Mouse (Mus musculus) heart, postnatal 14 days (tissue): ENCODE data around the gene Caln1. TPM values are rescaled to one million over a fixed set of nuclear protein-coding genes. Genes with fewer than 3 reads are reported as not detected.
A peak's percentile ranks its signal among the peaks of the same experiment; 100 is the strongest.

ENCODE experiments used
- DNase-seq, 2 experiments: peaks; one replicate each; pipeline ENCODE4 v3.0.0; 2021 to 2022
- intact Hi-C: fragments of 180-260 bp; cut with DNase I; formaldehyde crosslinking; loops from one replicate; pipeline ENCODE4 v1.15.1; 2025
- long read RNA-seq, 2 experiments: library from polyadenylated mRNA; stranded (forward); transcript quantifications; one replicate each; pipeline ENCODE4 v2.0.0; 2021
- total RNA-seq, 2 experiments: library from RNA; stranded (reverse); gene quantifications; 2 replicates each; pipeline ENCODE4 v1.2.3; 2021

Gene Caln1
- not detected for total RNA-seq
- long read RNA-seq, experiment 1: 0 reads
- long read RNA-seq, experiment 2: 0 reads

GRCm38 (mm10) chr5:130369237-130369636, at the start of gene Caln1:
Gene Caln1 (plus strand): TSS chr5:130369455.
- intact Hi-C loops: no loop called here
- no peak for DNase-seq

DNA sequence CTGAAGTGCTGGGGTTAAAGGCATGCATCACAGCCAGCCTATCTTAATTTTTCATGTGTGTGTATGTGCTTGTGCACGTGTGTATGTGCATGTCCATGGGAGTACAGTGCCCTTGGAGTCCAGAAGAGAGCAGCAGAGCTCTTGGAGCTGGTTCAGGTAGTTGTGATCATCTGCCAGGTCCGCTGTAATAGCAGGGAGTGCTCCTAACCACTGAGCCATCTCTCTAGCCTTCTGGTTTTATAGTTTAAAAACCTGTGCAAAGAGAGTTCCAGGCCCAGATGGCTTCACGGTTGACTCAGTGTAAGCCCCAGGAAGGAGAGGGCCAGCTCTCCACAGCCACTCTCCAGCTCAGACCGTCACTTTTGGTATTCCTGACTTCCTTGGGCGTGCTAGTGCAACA, 49.5 kb upstream of the Caln1 start:
- DNase-seq: no peak
- intact Hi-C loops: loop anchor here (5.0 kb wide), 1 partner anchor 533 kb away; no protein-coding TSS in a partner anchor

DNA sequence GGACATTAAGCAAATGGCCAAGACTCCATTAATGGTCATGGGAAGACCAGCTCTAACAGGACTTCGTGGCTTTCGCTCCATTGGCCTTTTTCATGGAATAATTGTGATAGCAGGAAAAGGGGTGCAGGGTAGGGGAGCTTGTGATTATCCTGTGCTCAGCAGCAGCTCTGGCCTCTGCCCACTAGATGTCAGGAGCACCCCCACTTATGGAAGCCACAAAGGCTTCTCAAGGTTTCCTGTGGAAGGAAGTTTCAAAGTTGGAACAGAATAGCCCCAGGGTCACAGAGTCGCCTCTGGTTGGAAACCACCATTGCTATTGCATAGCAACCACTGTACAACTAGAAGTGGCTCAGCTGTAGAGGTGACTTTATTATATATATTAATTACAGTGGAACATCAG, 48.8 kb upstream of the Caln1 start:
- peak; percentile 6 to 22 for DNase-seq
- intact Hi-C loops: no loop called here

- intact Hi-C loops: no loop called here
- DNase-seq: no peak
Observed at GRCm38 (mm10) chr5:130325486-130325885, 43.8 kb upstream of the Caln1 start.

- intact Hi-C loops: no loop called here
- DNase-seq: no peak
Observed at GRCm38 (mm10) chr5:130327615-130328263, 41.5 kb upstream of the Caln1 start.

DNA sequence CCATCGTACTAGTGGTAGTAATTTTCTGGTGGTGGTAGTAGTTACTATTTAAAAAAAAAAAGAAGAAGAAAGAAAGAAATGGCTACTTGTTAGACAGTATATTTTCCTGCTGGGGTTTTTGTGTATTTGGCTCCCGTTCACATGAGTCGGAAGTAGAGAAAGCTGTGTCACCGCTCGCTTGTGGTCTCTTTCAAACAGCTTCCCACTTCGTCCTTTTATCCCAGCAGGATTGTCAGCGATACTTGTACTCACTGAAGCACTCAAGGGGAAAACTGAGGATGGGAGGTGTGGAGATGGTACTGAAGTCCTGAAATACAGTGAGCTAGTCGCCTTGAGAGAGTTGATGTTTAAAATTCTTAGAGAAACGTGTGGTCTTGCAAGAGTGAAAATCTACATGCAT, 40.9 kb upstream of the Caln1 start:
- intact Hi-C loops: no loop called here
- DNase-seq: no peak

DNA sequence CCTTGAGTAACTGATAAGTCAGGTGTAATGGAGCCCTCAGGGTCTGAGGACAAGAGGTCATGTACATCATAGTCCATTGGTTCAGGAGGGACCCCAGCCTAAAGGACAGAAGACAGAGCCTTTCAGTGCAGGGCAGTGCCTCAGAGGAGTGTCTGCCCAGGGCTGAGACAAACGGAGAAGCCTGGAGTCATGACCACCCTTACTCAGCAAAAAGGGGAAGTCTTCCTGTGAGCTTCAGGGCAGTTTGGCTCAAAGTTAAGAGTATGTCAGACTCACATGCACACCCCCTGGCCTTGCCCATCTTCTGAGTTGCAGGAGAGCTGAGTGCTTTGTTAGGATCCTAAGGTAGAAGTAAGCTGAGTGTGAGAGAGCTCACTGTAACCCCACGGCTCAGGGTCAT, 39.4 kb upstream of the Caln1 start:
- no peak for DNase-seq
- intact Hi-C loops: no loop called here

DNA sequence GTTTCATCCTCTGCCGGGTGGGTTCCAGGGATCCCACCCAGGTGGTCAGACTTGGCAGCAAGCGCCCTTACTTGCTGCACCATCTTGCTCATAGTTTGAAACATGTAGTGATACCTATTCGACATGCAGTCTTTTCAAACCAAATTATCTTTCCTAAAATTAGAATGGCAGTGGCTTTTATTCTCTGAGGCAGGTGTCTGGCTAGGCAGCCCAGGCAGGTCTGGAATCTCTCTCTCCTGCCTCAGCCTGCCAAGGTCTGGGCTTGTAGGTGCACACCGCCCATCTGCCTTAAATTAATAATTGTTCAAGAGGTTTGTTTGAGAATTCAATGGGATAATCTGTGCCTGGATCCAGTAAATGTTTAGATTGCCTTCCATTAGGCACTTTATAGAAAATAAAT, 38.5 kb upstream of the Caln1 start:
- no peak for DNase-seq
- intact Hi-C loops: no loop called here

DNA sequence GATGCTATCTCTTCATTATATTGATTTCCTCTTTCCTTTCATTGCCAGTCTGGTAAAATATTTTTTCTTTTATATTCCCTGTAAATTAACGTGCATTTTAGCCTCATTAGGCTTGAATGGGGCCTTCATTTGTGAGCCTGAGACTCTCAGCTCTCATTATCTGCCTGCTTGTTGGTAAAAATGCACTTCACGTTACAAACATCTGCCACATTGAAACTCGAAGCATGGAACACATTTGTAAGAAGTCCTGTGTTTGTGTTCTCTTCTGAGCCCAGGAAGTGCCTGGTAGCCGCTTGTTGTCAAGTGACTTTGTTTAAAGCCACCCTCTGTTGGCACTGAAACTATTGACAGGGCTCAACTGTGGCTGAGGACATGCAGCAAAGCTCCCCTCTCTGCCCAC, 38.0 kb upstream of the Caln1 start:
- DNase-seq: no peak
- intact Hi-C loops: no loop called here

GRCm38 (mm10) chr5:130333566-130333965, 35.7 kb upstream of the Caln1 start:
- DNase-seq: no peak
- intact Hi-C loops: no loop called here

- intact Hi-C loops: no loop called here
- DNase-seq: no peak
Observed at GRCm38 (mm10) chr5:130333971-130334370, 35.3 kb upstream of the Caln1 start.

DNA sequence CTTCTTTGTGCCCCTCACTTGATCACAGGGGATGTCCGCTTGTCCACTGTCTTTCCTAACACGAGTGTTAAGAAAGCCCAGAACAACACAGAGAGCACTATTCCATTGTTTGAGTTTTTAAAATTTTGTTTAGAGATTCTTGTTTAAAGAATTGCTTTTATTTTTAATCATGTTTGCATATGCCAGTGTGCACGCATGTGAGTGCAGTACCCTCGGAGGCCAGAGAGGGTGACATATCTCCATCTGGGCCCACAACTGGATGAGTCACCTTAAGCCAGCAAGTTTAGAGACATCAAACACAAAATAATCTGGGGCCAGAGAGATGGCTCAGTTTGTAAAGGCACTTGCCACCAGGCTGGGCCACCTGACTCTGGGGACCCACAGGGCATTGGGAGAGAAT, 33.8 kb upstream of the Caln1 start:
- no peak for DNase-seq
- intact Hi-C loops: no loop called here

- no peak for DNase-seq
Observed at GRCm38 (mm10) chr5:130340656-130341055, 28.6 kb upstream of the Caln1 start.

DNA sequence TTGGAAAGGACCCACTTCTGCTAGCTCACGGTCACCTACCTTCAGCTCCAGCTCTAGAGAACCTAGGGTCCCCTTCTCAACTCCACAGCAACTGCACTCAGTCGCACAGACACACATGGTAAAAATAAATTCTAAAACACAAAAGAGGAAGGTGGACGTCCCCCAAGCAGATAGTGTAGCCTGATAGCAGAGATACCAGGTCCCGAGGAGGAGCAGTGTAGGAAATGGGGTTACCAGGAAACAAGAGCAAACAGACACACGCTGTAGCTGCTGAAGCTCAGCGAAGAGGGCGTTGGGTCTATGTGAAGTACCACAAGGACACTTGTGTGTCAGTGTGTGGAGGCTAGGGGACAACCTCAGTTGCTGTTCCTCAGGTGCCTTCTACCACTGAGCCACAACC, 24.3 kb upstream of the Caln1 start:
- DNase-seq: no peak
- intact Hi-C loops: no loop called here

More at GRCm38 (mm10) chr5:130340656-130341055, 28.6 kb upstream of the Caln1 start:
- intact Hi-C loops: no loop called here

DNA sequence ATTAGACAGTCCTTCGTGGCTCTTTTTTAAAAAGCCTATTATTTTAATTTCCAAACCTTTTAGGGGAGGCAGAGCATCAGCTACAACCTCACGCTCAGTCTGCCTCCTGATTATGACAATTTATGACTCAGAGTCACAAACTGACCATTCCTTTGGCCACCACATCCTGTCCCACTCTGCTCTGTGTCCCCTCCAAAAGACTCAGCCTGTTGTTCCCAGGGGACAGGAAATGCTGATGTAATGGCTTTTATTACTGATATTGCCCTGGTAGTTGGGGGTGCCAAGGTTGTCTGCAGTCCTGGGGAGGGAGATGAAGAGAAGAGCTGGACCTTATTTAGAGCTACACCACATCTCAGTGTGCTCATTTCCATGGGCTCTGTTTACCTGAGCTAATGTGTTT, 23.4 kb upstream of the Caln1 start:
- intact Hi-C loops: no loop called here
- DNase-seq: no peak

GRCm38 (mm10) chr5:130355223-130355622, 14.0 kb upstream of the Caln1 start:
- no peak for DNase-seq
- intact Hi-C loops: no loop called here

DNA sequence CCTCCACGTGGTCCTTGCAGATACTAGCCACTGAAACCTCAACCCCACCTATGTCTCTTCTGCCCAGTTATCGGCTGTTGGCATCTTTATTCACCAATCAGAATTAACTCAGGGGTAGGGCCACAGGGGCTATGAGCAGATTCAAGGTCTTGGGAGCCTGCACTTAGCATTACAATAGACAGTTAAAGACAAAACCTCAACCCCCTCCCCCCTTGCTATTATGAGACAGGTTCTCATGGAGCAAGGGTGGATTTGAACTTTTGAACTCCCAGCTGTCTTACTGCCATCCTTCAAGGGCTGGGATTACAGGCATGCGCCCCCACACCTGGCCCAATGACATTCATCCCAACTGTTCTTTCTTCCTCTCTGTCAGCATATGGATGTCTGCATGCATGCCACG, 6.1 kb upstream of the Caln1 start:
- no peak for DNase-seq

GRCm38 (mm10) chr5:130363773-130364172, 5.5 kb upstream of the Caln1 start:
- intact Hi-C loops: no loop called here
- no peak for DNase-seq

More for the DNA sequence above, 6.1 kb upstream of the Caln1 start:
- intact Hi-C loops: no loop called here

DNA sequence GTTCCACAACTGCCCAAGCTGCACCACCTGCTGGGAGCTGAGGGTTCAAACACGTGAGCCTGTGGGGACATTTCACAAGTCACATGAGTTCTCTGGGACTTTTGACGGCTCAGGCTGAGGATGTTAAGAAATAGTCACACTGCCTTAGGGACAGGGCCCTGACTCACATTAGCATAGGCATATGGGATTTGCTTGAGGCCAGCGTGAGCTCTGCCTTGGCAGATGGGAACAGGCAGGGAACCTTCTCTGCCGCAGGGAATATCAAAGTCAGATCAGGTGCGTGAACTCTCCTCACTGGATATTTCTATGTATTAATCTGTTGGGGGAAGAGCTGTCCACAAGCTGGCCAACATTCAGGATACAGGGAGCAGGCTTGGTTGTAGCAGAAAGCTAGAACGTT, 1.0 kb upstream of the Caln1 start:
- intact Hi-C loops: no loop called here
- DNase-seq: no peak

GRCm38 (mm10) chr5:130375411-130375810, 6.2 kb downstream of the Caln1 start:
- intact Hi-C loops: no loop called here
- DNase-seq: no peak

DNA sequence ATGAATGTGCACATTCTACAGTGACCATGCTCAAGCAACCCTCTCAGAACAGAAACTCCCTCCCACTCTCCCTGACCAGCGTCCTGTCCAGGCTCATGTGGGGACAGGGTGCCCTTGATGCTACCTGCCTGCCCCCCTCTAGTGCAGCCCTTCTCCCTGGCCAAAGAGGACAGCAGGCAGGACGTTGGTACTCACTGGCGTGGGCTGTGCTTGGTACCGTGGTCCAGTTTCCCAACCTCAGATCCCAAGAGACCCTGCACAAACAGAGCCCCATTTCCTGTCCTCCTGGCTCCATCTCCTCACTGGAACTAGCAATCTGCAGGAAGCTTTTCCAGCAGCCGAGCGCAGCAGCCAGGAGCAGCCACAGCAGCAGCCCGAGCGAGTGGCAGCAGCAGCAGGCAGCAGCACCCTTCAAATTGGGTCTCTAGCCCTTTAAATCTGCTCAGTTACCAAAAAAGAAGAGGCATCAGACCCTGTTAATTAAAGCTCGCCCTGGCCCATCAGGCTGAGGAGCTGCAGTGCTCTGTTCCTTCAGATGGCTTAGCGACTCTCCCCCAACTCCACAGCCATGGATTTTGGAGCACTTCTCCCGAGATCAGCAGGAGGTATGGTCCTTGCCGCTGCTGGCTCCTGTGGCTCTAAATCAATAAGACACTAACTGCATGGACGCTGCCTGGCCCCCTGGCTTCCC, 15.1 kb downstream of the Caln1 start, which contains the start of gene A330070K13Rik:
Gene A330070K13Rik, minus strand, starts transcription at position 410 of the 691 bp plus-strand sequence.
- intact Hi-C loops: no loop called here
- no peak for DNase-seq

- intact Hi-C loops: no loop called here
- DNase-seq: no peak
Observed at GRCm38 (mm10) chr5:130386418-130386817, 17.2 kb downstream of the Caln1 start.
